Mouse (Mus musculus): ENCODE measurements around the gene Oxsr1. TPM values are rescaled to one million over a fixed set of nuclear protein-coding genes. Genes with fewer than 3 reads are reported as not detected.

Oxsr1 gene
- polyA plus RNA-seq (2014; fragmentation: Illumina TruSeq; extraction: RNeasy Lipid Tissue Mini Kit (QIAGEN cat#74804); ENCODE audit: low replicate concordance): 45.1 TPM

DNA sequence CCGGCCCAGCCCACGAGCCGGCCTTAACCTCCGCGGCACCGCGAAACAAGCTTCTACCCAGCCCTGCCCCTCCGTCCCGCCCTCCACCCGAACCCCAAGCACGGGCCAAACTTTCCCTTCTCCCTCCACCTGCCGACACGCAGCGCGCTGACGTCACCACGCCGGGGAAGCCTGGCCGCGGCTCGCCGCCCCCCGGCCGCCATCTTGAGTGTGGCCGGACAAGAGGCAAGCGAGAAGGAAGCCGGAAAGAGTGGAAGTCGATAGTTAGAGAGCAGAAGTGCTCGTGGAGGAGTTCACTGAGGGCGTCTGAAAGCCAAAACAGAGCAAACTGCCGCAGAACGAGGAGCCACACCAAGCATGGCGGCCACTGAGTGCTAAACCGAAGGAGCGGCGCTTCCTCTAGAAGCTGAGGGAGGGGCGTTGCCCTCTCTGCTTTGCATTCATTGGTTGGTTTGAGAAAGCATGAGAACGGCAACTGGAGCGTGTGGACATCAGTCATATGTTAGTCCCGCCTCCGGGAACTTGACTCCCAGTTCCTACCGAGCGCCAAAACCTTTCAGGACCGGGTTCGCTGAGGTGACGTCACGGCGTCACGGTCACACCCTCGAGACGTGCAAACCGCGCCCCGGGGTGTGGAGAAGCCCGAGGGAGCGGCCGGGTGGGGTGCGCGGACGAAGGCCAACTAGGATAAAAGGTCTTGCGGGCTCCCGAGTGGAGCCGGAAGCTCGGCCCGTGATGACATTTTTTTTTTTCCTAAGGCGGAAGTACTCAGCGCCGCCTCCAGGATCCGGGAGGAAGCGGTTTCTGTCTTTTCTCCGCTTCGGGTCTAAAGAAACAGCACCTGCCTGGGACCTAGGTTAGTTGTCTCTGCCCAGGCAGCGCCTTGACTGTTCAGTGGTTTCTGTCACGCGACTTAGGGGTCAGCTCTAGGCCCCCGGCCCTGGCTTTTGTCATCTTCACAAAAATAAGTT is at the start of gene Oxsr1:
Gene Oxsr1, minus strand, starts transcription at position 139 of the 971 bp plus-strand sequence.

GRCm38 (mm10) chr9:119365284-119365683 is 43.1 kb upstream of the Oxsr1 start, which contains the start of gene Slc22a14:
Gene Slc22a14, minus strand, starts transcription at chr9:119365553.

GRCm38 (mm10) chr9:119357331-119358057 is 35.3 kb upstream of the Oxsr1 start, which contains the start of gene Xylb:
Gene Xylb, plus strand, starts transcription at chr9:119357381.

DNA sequence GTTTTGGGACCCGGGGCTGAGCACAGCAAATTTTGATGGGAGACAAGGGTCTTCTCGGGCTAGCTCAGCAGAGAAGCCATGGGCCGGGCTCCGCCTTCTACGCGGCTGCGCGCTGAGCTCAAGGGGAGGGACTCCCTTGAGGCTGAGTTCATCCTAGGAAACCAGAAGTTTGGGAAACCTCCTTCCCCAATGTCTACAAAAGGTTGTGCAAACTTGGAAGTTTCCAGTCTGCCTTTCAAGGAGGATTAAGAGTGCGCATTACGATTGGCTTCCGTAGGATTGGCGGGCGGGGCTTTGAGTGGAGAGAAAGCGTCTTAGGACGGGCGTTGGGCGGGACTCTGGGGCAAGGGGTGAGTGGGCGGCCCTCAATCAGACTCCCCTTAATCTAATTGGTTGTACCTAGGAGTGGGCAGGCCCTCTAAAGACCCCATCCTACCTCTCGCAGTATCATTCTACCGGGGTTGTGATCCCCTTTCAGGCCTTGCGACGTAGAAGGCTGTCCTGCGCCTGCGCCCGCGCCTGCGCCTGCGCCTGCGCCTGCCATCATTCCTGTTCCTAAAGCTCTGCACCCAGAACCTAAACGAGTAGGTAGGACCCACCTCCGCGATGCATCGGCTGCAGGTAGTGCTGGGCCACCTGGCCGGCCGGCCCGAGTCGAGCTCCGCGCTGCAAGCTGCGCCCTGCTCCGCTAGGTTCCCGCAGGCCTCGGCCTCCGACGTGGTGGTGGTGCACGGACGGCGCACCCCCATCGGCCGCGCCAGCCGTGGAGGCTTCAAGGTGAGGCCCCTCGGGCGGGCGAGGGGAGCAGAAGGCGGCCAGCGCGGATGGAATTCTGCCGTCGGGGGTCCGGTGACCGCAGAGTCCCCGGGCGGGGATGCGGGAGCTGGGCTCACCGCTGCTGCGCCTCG is 18.9 kb upstream of the Oxsr1 start, which contains the start of gene Myd88:
Gene Myd88, minus strand, starts transcription at position 503 of the 908 bp plus-strand sequence.

GRCm38 (mm10) chr9:119339558-119340211 is 17.5 kb upstream of the Oxsr1 start, which contains the start of gene Acaa1a:
Gene Acaa1a, plus strand, starts transcription at chr9:119339676.

DNA sequence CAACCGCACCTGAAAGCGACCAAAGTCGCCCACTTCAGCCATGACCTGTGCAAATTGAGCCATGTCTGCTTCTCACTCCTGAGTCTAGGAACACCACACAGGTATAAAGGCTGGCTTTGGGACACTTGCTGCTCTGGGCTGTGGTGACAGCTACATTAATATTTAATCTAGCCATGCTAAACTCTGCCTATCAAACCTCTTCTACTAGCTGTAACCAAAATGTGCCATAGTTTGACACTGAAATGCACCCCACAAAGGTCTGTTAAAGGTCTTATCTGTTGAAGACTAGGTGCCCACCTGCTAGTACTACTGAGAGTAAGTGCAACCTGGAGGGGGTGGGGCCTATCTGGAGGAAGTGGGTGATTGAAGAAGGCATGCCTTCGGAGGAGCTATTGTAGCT is 113.2 kb downstream of the Oxsr1 start, which contains the start of gene Slc22a13:
Gene Slc22a13, minus strand, starts transcription at position 101 of the 400 bp plus-strand sequence.

Other genes with a start within 250 kb of the Oxsr1 start
- gene Plcd1, start 228.9 kb downstream of the Oxsr1 start, polyA plus RNA-seq (2014; fragmentation: Illumina TruSeq; extraction: RNeasy Lipid Tissue Mini Kit (QIAGEN cat#74804); ENCODE audit: low replicate concordance): 0.41 TPM
- not detected for gene Dlec1, start 219.9 kb downstream of the Oxsr1 start, polyA plus RNA-seq (2014; fragmentation: Illumina TruSeq; extraction: RNeasy Lipid Tissue Mini Kit (QIAGEN cat#74804); ENCODE audit: low replicate concordance)
- gene Acaa1b, start 165.3 kb downstream of the Oxsr1 start, polyA plus RNA-seq (2014; fragmentation: Illumina TruSeq; extraction: RNeasy Lipid Tissue Mini Kit (QIAGEN cat#74804); ENCODE audit: low replicate concordance): 0.26 TPM
- gene Gm47289, start 163.3 kb downstream of the Oxsr1 start, polyA plus RNA-seq (2014; fragmentation: Illumina TruSeq; extraction: RNeasy Lipid Tissue Mini Kit (QIAGEN cat#74804); ENCODE audit: low replicate concordance): not detected
- gene Slc22a13, start 113.3 kb downstream of the Oxsr1 start, polyA plus RNA-seq (2014; fragmentation: Illumina TruSeq; extraction: RNeasy Lipid Tissue Mini Kit (QIAGEN cat#74804); ENCODE audit: low replicate concordance): not detected
- gene Acaa1a, start 17.2 kb upstream of the Oxsr1 start, polyA plus RNA-seq (2014; fragmentation: Illumina TruSeq; extraction: RNeasy Lipid Tissue Mini Kit (QIAGEN cat#74804); ENCODE audit: low replicate concordance): 4.6 TPM
- 7.0 TPM for gene Myd88, start 19.0 kb upstream of the Oxsr1 start, polyA plus RNA-seq (2014; fragmentation: Illumina TruSeq; extraction: RNeasy Lipid Tissue Mini Kit (QIAGEN cat#74804); ENCODE audit: low replicate concordance)
- gene Xylb, start 35.0 kb upstream of the Oxsr1 start, polyA plus RNA-seq (2014; fragmentation: Illumina TruSeq; extraction: RNeasy Lipid Tissue Mini Kit (QIAGEN cat#74804); ENCODE audit: low replicate concordance): 11.5 TPM
- not detected for gene Slc22a14, start 43.1 kb upstream of the Oxsr1 start, polyA plus RNA-seq (2014; fragmentation: Illumina TruSeq; extraction: RNeasy Lipid Tissue Mini Kit (QIAGEN cat#74804); ENCODE audit: low replicate concordance)
- gene Acvr2b, start 79.7 kb upstream of the Oxsr1 start, polyA plus RNA-seq (2014; fragmentation: Illumina TruSeq; extraction: RNeasy Lipid Tissue Mini Kit (QIAGEN cat#74804); ENCODE audit: low replicate concordance): 0.33 TPM
- gene Exog, start 122.5 kb upstream of the Oxsr1 start, polyA plus RNA-seq (2014; fragmentation: Illumina TruSeq; extraction: RNeasy Lipid Tissue Mini Kit (QIAGEN cat#74804); ENCODE audit: low replicate concordance): 1.4 TPM

Measured in small intestine, adult 10 weeks (tissue).